Mouse (Mus musculus) lung, postnatal 14 days (tissue): ENCODE measurements around the gene Lrrc9.

Experiments used
- DNase-seq: peaks from one replicate; pipeline ENCODE4 v3.0.0; 2021

The Lrrc9 gene

GRCm38 (mm10) chr12:72476773-72477450 is 35.2 kb downstream of the Lrrc9 start:
- DNase-seq, result no peak

- DNase-seq, result no peak
Observed at GRCm38 (mm10) chr12:72482226-72482625, 40.6 kb downstream of the Lrrc9 start.

GRCm38 (mm10) chr12:72484872-72485271 is 43.2 kb downstream of the Lrrc9 start:
- no peak for DNase-seq

GRCm38 (mm10) chr12:72487498-72487897 is 45.8 kb downstream of the Lrrc9 start:
- DNase-seq, result no peak

- no peak for DNase-seq
Observed at GRCm38 (mm10) chr12:72489995-72490394, 48.3 kb downstream of the Lrrc9 start.

- DNase-seq, result no peak
Observed at GRCm38 (mm10) chr12:72491063-72491719, 49.5 kb downstream of the Lrrc9 start.

GRCm38 (mm10) chr12:72496866-72497600 is 55.4 kb downstream of the Lrrc9 start:
- DNase-seq, result no peak

- no peak for DNase-seq
Observed at GRCm38 (mm10) chr12:72509606-72510005, 67.9 kb downstream of the Lrrc9 start.

- peak; percentile 10 for DNase-seq
Observed at GRCm38 (mm10) chr12:72515446-72515845, 73.8 kb downstream of the Lrrc9 start.

- no peak for DNase-seq
Observed at GRCm38 (mm10) chr12:72518114-72518728, 76.6 kb downstream of the Lrrc9 start.

GRCm38 (mm10) chr12:72519352-72519751 is 77.7 kb downstream of the Lrrc9 start:
- no peak for DNase-seq

GRCm38 (mm10) chr12:72519855-72520254 is 78.2 kb downstream of the Lrrc9 start:
- DNase-seq, result no peak

GRCm38 (mm10) chr12:72520645-72521044 is 79.0 kb downstream of the Lrrc9 start:
- peak; percentile 78 for DNase-seq

- DNase-seq, result no peak
Observed at GRCm38 (mm10) chr12:72525588-72525987, 83.9 kb downstream of the Lrrc9 start.

GRCm38 (mm10) chr12:72532303-72532702 is 90.6 kb downstream of the Lrrc9 start:
- no peak for DNase-seq

GRCm38 (mm10) chr12:72533986-72534385 is 92.3 kb downstream of the Lrrc9 start:
- DNase-seq, result no peak

- peak; percentile 1 for DNase-seq
Observed at GRCm38 (mm10) chr12:72535599-72535998, 93.9 kb downstream of the Lrrc9 start.

- peak; percentile 98 for DNase-seq
Observed at GRCm38 (mm10) chr12:72536021-72536597, 94.4 kb downstream of the Lrrc9 start, which contains the start of gene Pcnx4. TSS of gene Pcnx4 (plus strand) at chr12:72536383.

GRCm38 (mm10) chr12:72538571-72538970 is 96.9 kb downstream of the Lrrc9 start:
- DNase-seq, result no peak

- DNase-seq, result no peak
Observed at GRCm38 (mm10) chr12:72554347-72554746, 112.7 kb downstream of the Lrrc9 start.

GRCm38 (mm10) chr12:72564281-72564795 is 122.7 kb downstream of the Lrrc9 start:
- DNase-seq, result no peak
